Mouse (Mus musculus) embryonic facial prominence, embryonic 10.5 days (tissue): ENCODE results near the gene Zfp867. TPM values are rescaled to one million over a fixed set of nuclear protein-coding genes. Genes with fewer than 3 reads are reported as not detected.
A peak's percentile ranks its signal among the peaks of the same experiment; 100 is the strongest.

Experiments
- DNase-seq: peaks from one replicate; pipeline ENCODE4 v3.0.0-alpha.2; 2017; ENCODE audit warnings: low spot score
- H3K27ac ChIP-seq: fragments of 300-500 bp; sonication (generic); replicated peaks from 2 replicates; pipeline ENCODE4 v1.5.1; 2016; ENCODE audit warnings: mild to moderate bottlenecking
- H3K27me3 ChIP-seq: fragments of 300-500 bp; sonication (generic); replicated peaks from 2 replicates; pipeline ENCODE4 v1.6.1; 2016; ENCODE audit warnings: low read depth, mild to moderate bottlenecking; ENCODE audit not compliant: poor library complexity, severe bottlenecking
- H3K36me3 ChIP-seq: fragments of 300-500 bp; sonication (generic); replicated peaks from 2 replicates; pipeline ENCODE4 v1.6.1; 2016; ENCODE audit warnings: mild to moderate bottlenecking, moderate library complexity
- H3K4me1 ChIP-seq: fragments of 300-500 bp; sonication (generic); 2 replicates; pipeline ENCODE4 v1.6.1; 2016
- H3K4me3 ChIP-seq: fragments of 300-500 bp; sonication (generic); 2 replicates; pipeline ENCODE4 v1.5.1; 2016; ENCODE audit warnings: mild to moderate bottlenecking, moderate library complexity
- H3K9me3 ChIP-seq: fragments of 300-500 bp; sonication (generic); 2 replicates; pipeline ENCODE4 v1.6.1; 2016; ENCODE audit warnings: mild to moderate bottlenecking
- WGBS: fragments of 180-500 bp; shearing (Covaris S2); methylation state at CpG from one replicate; pipeline ENCODE4 v1.1.7; 2016; 5-methylcytosine and 5-hydroxymethylcytosine counted together
- polyA plus RNA-seq: library from polyadenylated mRNA; unstranded; fragments of >200 nt; fragmentation: Nextera tagmentation; extraction: Ambion mirVana; gene quantifications from 2 replicates; pipeline ENCODE4 v1.2.1, GENCODE M21; 2016

Gene Zfp867
- polyA plus RNA-seq, 1 experiment from 2014 or later = 9.3 TPM

GRCm38 (mm10) chr11:59501978-59502700, 29.9 kb upstream of the Zfp867 start:
- Histone ChIP-seq H3K4me3 (no peak overlapping the region), H3K36me3 (peaks cover 75% of the 10 kb centered on the region), H3K9me3 (peaks cover 5% of the 10 kb centered on the region; the same call in 1 of the 2 replicates), H3K27me3 (no peaks in the 10 kb centered on the region), H3K27ac (no peak overlapping the region), H3K4me1 (peaks cover 18% of the 10 kb centered on the region)
- 91% methylated on average over 5 of the region's 5 CpGs for WGBS
- no peak for DNase-seq

GRCm38 (mm10) chr11:59497747-59498146, 25.5 kb upstream of the Zfp867 start:
- Histone ChIP-seq H3K27me3 (no peaks in the 10 kb centered on the region), H3K9me3 (peaks cover 5% of the 10 kb centered on the region; the same call in 1 of the 2 replicates), H3K27ac (no peak overlapping the region), H3K4me1 (no peaks in the 10 kb centered on the region), H3K36me3 (peaks cover 100% of the 10 kb centered on the region), H3K4me3 (no peak overlapping the region)
- WGBS = 92% methylated on average over 7 of the region's 7 CpGs
- DNase-seq = no peak

GRCm38 (mm10) chr11:59496672-59497310, 24.5 kb upstream of the Zfp867 start:
- Histone ChIP-seq H3K9me3 (peaks cover 5% of the 10 kb centered on the region; the same call in 1 of the 2 replicates), H3K36me3 (peaks cover 100% of the 10 kb centered on the region)
- WGBS = 93% methylated on average over 6 of the region's 6 CpGs

GRCm38 (mm10) chr11:59486222-59486621, 13.9 kb upstream of the Zfp867 start:
- no peaks in the 10 kb centered on the region for H3K4me1 ChIP-seq
- no peaks in the 10 kb centered on the region for H3K9me3 ChIP-seq
- H3K27ac ChIP-seq = no peak overlapping the region
- H3K27me3 ChIP-seq = no peaks in the 10 kb centered on the region
- H3K4me3 ChIP-seq = no peak overlapping the region
- H3K36me3 ChIP-seq = peaks cover 66% of the 10 kb centered on the region
- 87% methylated on average over 8 of the region's 8 CpGs for WGBS
- no peak for DNase-seq

More at GRCm38 (mm10) chr11:59496672-59497310, 24.5 kb upstream of the Zfp867 start:
- no peak for DNase-seq
- H3K4me3 ChIP-seq = no peak overlapping the region
- H3K4me1 ChIP-seq = no peaks in the 10 kb centered on the region
- no peaks in the 10 kb centered on the region for H3K27me3 ChIP-seq
- H3K27ac ChIP-seq = no peak overlapping the region

- no peaks in the 10 kb centered on the region for H3K9me3 ChIP-seq
- no peaks in the 10 kb centered on the region for H3K27me3 ChIP-seq
- no peak overlapping the region for H3K4me3 ChIP-seq
- H3K27ac ChIP-seq = no peak overlapping the region
- WGBS = 78% methylated on average over 2 of the region's 2 CpGs
- DNase-seq = no peak
- peaks cover 60% of the 10 kb centered on the region for H3K36me3 ChIP-seq
- H3K4me1 ChIP-seq = no peaks in the 10 kb centered on the region
These were observed 13.4 kb upstream of the Zfp867 start for GRCm38 (mm10) chr11:59485641-59486040.

GRCm38 (mm10) chr11:59483212-59483611, 10.9 kb upstream of the Zfp867 start:
- 13% methylated on average over 2 of the region's 2 CpGs for WGBS
- Histone ChIP-seq H3K27me3 (no peaks in the 10 kb centered on the region), H3K4me1 (no peaks in the 10 kb centered on the region), H3K27ac (no peak overlapping the region), H3K4me3 (no peak overlapping the region), H3K9me3 (no peaks in the 10 kb centered on the region), H3K36me3 (peaks cover 37% of the 10 kb centered on the region)
- DNase-seq = peak; percentile 47

- 75% methylated on average over 6 of the region's 6 CpGs for WGBS
- DNase-seq = no peak
- Histone ChIP-seq H3K4me3 (no peak overlapping the region), H3K27ac (no peak overlapping the region), H3K4me1 (no peaks in the 10 kb centered on the region), H3K36me3 (no peaks in the 10 kb centered on the region), H3K27me3 (no peaks in the 10 kb centered on the region), H3K9me3 (no peaks in the 10 kb centered on the region)
These were observed 5.0 kb upstream of the Zfp867 start for GRCm38 (mm10) chr11:59477240-59477639.

- H3K27ac ChIP-seq = peak overlapping the region; percentile 86
- no peaks in the 10 kb centered on the region for H3K27me3 ChIP-seq
- WGBS = 6% methylated on average over 37 of the region's 37 CpGs
- H3K4me1 ChIP-seq = peaks cover 10% of the 10 kb centered on the region
- H3K36me3 ChIP-seq = peaks cover 8% of the 10 kb centered on the region
- peak overlapping the region; percentile 76 for H3K4me3 ChIP-seq
- peaks cover 4% of the 10 kb centered on the region; the same call in 1 of the 2 replicates for H3K9me3 ChIP-seq
- DNase-seq = no peak
These were observed 605 bp downstream of the Zfp867 start for GRCm38 (mm10) chr11:59471413-59472325.

- no peak for DNase-seq
These were observed 11.8 kb downstream of the Zfp867 start for GRCm38 (mm10) chr11:59460459-59460858.

GRCm38 (mm10) chr11:59458973-59459372, 13.3 kb downstream of the Zfp867 start:
- peak; percentile 41 for DNase-seq
- H3K4me1 ChIP-seq = peaks cover 7% of the 10 kb centered on the region
- peaks cover 18% of the 10 kb centered on the region for H3K9me3 ChIP-seq
- peaks cover 98% of the 10 kb centered on the region for H3K36me3 ChIP-seq
- H3K4me3 ChIP-seq = no peak overlapping the region
- 59% methylated on average over 5 of the region's 5 CpGs for WGBS
- H3K27ac ChIP-seq = no peak overlapping the region
- H3K27me3 ChIP-seq = no peaks in the 10 kb centered on the region

More at GRCm38 (mm10) chr11:59460459-59460858, 11.8 kb downstream of the Zfp867 start:
- 98% methylated on average over 2 of the region's 2 CpGs for WGBS
- Histone ChIP-seq H3K27ac (no peak overlapping the region), H3K4me3 (no peak overlapping the region), H3K27me3 (no peaks in the 10 kb centered on the region), H3K4me1 (peaks cover 7% of the 10 kb centered on the region), H3K9me3 (peaks cover 33% of the 10 kb centered on the region), H3K36me3 (peaks cover 98% of the 10 kb centered on the region)

- Histone ChIP-seq H3K4me3 (no peak overlapping the region), H3K27ac (no peak overlapping the region), H3K36me3 (peaks cover 96% of the 10 kb centered on the region), H3K4me1 (peaks cover 7% of the 10 kb centered on the region), H3K9me3 (no peaks in the 10 kb centered on the region), H3K27me3 (no peaks in the 10 kb centered on the region)
- no peak for DNase-seq
- WGBS = 87% methylated on average over 2 of the region's 2 CpGs
These were observed 15.4 kb downstream of the Zfp867 start for GRCm38 (mm10) chr11:59456891-59457290.

GRCm38 (mm10) chr11:59456346-59456745, 15.9 kb downstream of the Zfp867 start:
- H3K4me3 ChIP-seq = no peak overlapping the region
- no peaks in the 10 kb centered on the region for H3K27me3 ChIP-seq
- no peaks in the 10 kb centered on the region for H3K9me3 ChIP-seq
- WGBS = 95% methylated on average over 2 of the region's 2 CpGs
- no peak for DNase-seq
- H3K36me3 ChIP-seq = peaks cover 96% of the 10 kb centered on the region
- peaks cover 10% of the 10 kb centered on the region for H3K4me1 ChIP-seq
- H3K27ac ChIP-seq = no peak overlapping the region
